Mouse (Mus musculus): ENCODE results near the gene Vmn1r44. TPM values are rescaled to one million over a fixed set of nuclear protein-coding genes. Genes with fewer than 3 reads are reported as not detected.

Vmn1r44 gene
- polyA plus RNA-seq (2014; fragmentation: Illumina TruSeq; extraction: RNeasy Lipid Tissue Mini Kit (QIAGEN cat#74804); ENCODE audit: low read depth, low replicate concordance) = not detected

DNA sequence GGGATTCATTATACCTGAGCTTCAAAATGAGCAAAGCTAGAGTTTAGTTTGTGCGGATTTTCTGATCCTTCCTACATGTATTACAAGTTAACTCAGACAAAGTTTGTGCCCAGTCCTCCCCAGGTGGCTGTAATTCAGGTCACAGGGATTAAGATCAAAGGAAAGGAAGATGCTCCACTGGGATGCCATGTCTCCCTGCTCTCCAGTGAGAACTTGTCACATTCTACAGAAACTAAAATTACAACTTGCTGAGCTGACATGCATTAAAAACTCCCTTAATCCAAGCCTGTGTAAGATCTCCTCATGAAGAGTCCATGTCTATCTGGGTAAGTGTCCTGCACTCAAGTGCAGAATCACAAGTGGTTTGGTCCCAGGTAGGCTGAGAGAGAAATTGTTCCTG is at the start of gene Vmn1r44:
TSS of gene Vmn1r44 (plus strand) at position 301 of the 400 bp plus-strand sequence.

DNA sequence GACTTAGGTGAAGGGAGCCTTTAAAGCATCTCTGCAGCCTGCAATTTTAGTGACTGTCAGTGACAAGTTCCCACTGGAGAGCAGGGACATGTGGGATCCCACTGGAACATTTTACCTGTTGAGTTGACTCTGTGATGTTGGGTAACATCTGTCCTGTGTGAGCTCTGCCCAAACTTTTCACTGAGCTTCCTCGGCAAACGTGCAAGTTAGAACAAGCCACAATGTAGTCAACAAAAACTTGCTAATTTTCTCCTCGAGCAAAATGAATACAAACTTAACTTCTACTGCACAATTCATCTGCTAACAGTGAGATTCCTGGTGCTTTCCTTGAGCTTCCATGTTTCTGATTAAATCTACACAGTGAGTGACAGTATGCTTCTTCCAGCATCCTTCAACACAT is 7.1 kb upstream of the Vmn1r44 start, which contains the start of the genes Vmn1r42 and Vmn1r43:
TSS of gene Vmn1r42 (minus strand) at position 101 of the 400 bp plus-strand sequence.
TSS of gene Vmn1r43 (minus strand) at position 101 of the 400 bp plus-strand sequence.

DNA sequence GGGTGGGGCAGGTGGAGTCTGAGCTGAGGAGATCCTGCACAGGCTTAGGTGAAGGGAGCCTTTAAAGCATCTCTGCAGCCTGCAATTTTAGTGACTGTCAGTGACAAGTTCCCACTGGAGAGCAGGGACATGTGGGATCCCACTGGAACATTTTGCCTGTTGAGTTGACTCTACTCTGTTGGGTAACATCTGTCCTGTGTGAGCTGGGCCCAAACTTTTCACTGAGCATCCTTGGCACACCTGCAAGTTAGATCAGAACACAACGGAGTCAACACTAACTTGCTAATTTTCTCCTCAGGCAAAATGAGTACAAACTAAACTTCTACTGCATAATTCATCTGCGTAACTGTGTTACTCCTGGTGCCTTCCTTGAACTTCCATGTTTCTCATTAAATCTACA is 57.0 kb downstream of the Vmn1r44 start, which contains the start of gene Vmn1r45:
TSS of gene Vmn1r45 (minus strand) at position 101 of the 400 bp plus-strand sequence.

Other genes with a start within 250 kb of the Vmn1r44 start
- gene Txnrd3, start 239.7 kb upstream of the Vmn1r44 start, polyA plus RNA-seq (2014; fragmentation: Illumina TruSeq; extraction: RNeasy Lipid Tissue Mini Kit (QIAGEN cat#74804); ENCODE audit: low read depth, low replicate concordance) = 19.2 TPM
- gene Vmn1r40, start 176.1 kb upstream of the Vmn1r44 start, polyA plus RNA-seq (2014; fragmentation: Illumina TruSeq; extraction: RNeasy Lipid Tissue Mini Kit (QIAGEN cat#74804); ENCODE audit: low read depth, low replicate concordance) = not detected
- gene Vmn1r41, start 142.9 kb upstream of the Vmn1r44 start, polyA plus RNA-seq (2014; fragmentation: Illumina TruSeq; extraction: RNeasy Lipid Tissue Mini Kit (QIAGEN cat#74804); ENCODE audit: low read depth, low replicate concordance) = not detected
- not detected for gene Vmn1r42, start 7.2 kb upstream of the Vmn1r44 start, polyA plus RNA-seq (2014; fragmentation: Illumina TruSeq; extraction: RNeasy Lipid Tissue Mini Kit (QIAGEN cat#74804); ENCODE audit: low read depth, low replicate concordance)
- gene Vmn1r43, start 7.2 kb upstream of the Vmn1r44 start, polyA plus RNA-seq (2014; fragmentation: Illumina TruSeq; extraction: RNeasy Lipid Tissue Mini Kit (QIAGEN cat#74804); ENCODE audit: low read depth, low replicate concordance) = 0.19 TPM
- gene Vmn1r45, start 56.9 kb downstream of the Vmn1r44 start, polyA plus RNA-seq (2014; fragmentation: Illumina TruSeq; extraction: RNeasy Lipid Tissue Mini Kit (QIAGEN cat#74804); ENCODE audit: low read depth, low replicate concordance) = not detected
- gene Vmn1r46, start 85.7 kb downstream of the Vmn1r44 start, polyA plus RNA-seq (2014; fragmentation: Illumina TruSeq; extraction: RNeasy Lipid Tissue Mini Kit (QIAGEN cat#74804); ENCODE audit: low read depth, low replicate concordance) = not detected
- gene Vmn1r47, start 132.5 kb downstream of the Vmn1r44 start, polyA plus RNA-seq (2014; fragmentation: Illumina TruSeq; extraction: RNeasy Lipid Tissue Mini Kit (QIAGEN cat#74804); ENCODE audit: low read depth, low replicate concordance) = not detected
- not detected for gene Vmn1r48, start 153.2 kb downstream of the Vmn1r44 start, polyA plus RNA-seq (2014; fragmentation: Illumina TruSeq; extraction: RNeasy Lipid Tissue Mini Kit (QIAGEN cat#74804); ENCODE audit: low read depth, low replicate concordance)
- not detected for gene Vmn1r49, start 194.8 kb downstream of the Vmn1r44 start, polyA plus RNA-seq (2014; fragmentation: Illumina TruSeq; extraction: RNeasy Lipid Tissue Mini Kit (QIAGEN cat#74804); ENCODE audit: low read depth, low replicate concordance)
- gene Vmn1r50, start 217.8 kb downstream of the Vmn1r44 start, polyA plus RNA-seq (2014; fragmentation: Illumina TruSeq; extraction: RNeasy Lipid Tissue Mini Kit (QIAGEN cat#74804); ENCODE audit: low read depth, low replicate concordance) = not detected
- not detected for gene Vmn1r51, start 238.9 kb downstream of the Vmn1r44 start, polyA plus RNA-seq (2014; fragmentation: Illumina TruSeq; extraction: RNeasy Lipid Tissue Mini Kit (QIAGEN cat#74804); ENCODE audit: low read depth, low replicate concordance)